Mouse (Mus musculus): ENCODE results near the gene 1700016D06Rik. TPM values are rescaled to one million over a fixed set of nuclear protein-coding genes. Genes with fewer than 3 reads are reported as not detected.
A peak's percentile ranks its signal among the peaks of the same experiment; 100 is the strongest.
"Not testable (repeated sequence)": the region's sequence is repeated elsewhere in the genome, so short reads cannot be mapped to it uniquely, and the experiment has no call there.

Gene 1700016D06Rik
- polyA plus RNA-seq, 1 experiment from 2014 or later = not detected

GRCm38 (mm10) chr8:11666023-11666716, 34.7 kb downstream of the 1700016D06Rik start:
- H3K36me3 ChIP-seq; ATAC-seq (ENCODE audit: low FRiP score, low read depth); H3K27me3 ChIP-seq; H3K4me2 ChIP-seq; H3K9me3 ChIP-seq; H3K9ac ChIP-seq; H3K27ac ChIP-seq (replicated peaks); H3K4me1 ChIP-seq (replicated peaks); H3K4me3 ChIP-seq: not testable (repeated sequence)
- 64% methylated on average over 20 of the region's 20 CpGs for WGBS

GRCm38 (mm10) chr8:11661969-11662368, 38.9 kb downstream of the 1700016D06Rik start:
- no peaks in the 10 kb centered on the region for H3K4me1 ChIP-seq (replicated peaks)
- H3K9ac ChIP-seq = no peak overlapping the region
- no peaks in the 10 kb centered on the region for H3K27me3 ChIP-seq
- H3K27ac ChIP-seq (replicated peaks) = no peak overlapping the region
- no peak overlapping the region for H3K4me2 ChIP-seq
- ATAC-seq (ENCODE audit: low FRiP score, low read depth) = no peak
- H3K4me3 ChIP-seq = no peak overlapping the region
- 73% methylated on average over 3 of the region's 3 CpGs for WGBS
- no peaks in the 10 kb centered on the region for H3K9me3 ChIP-seq
- H3K36me3 ChIP-seq = no peaks in the 10 kb centered on the region

GRCm38 (mm10) chr8:11650021-11650420, 50.8 kb downstream of the 1700016D06Rik start:
- no peak overlapping the region for H3K4me2 ChIP-seq
- no peak for ATAC-seq (ENCODE audit: low FRiP score, low read depth)
- WGBS = 91% methylated on average over 5 of the region's 5 CpGs
- no peak overlapping the region for H3K4me3 ChIP-seq
- H3K36me3 ChIP-seq = no peaks in the 10 kb centered on the region
- no peak overlapping the region for H3K9ac ChIP-seq
- 0 out of 2 replicates have a peak, but pooled peaks cover 4% of the 10 kb centered on the region for H3K4me1 ChIP-seq (replicated peaks)
- no peaks in the 10 kb centered on the region for H3K9me3 ChIP-seq
- H3K27ac ChIP-seq (replicated peaks) = no peak overlapping the region
- H3K27me3 ChIP-seq = no peaks in the 10 kb centered on the region

- H3K9ac ChIP-seq = no peak overlapping the region
- peaks cover 3% of the 10 kb centered on the region; the same call in 1 of the 2 replicates for H3K36me3 ChIP-seq
- H3K4me2 ChIP-seq = no peak overlapping the region
- 0 out of 2 replicates have a peak, but pooled peaks cover 4% of the 10 kb centered on the region for H3K9me3 ChIP-seq
- no peaks in the 10 kb centered on the region for H3K27me3 ChIP-seq
- no peak overlapping the region for H3K4me3 ChIP-seq
- WGBS = 73% methylated on average over 2 of the region's 2 CpGs
- ATAC-seq (ENCODE audit: low FRiP score, low read depth) = no peak
- 0 out of 2 replicates have a peak, but pooled peaks cover 4% of the 10 kb centered on the region for H3K4me1 ChIP-seq (replicated peaks)
- H3K27ac ChIP-seq (replicated peaks) = no peak overlapping the region
These were observed 57.7 kb downstream of the 1700016D06Rik start for GRCm38 (mm10) chr8:11643123-11643522.

- no peak overlapping the region for H3K4me2 ChIP-seq
- H3K9me3 ChIP-seq = 0 out of 2 replicates have a peak, but pooled peaks cover 4% of the 10 kb centered on the region
- H3K4me3 ChIP-seq = no peak overlapping the region
- peaks cover 13% of the 10 kb centered on the region for H3K4me1 ChIP-seq (replicated peaks)
- ATAC-seq (ENCODE audit: low FRiP score, low read depth) = no peak
- H3K9ac ChIP-seq = no peak overlapping the region
- WGBS = 63% methylated on average over 2 of the region's 2 CpGs
- peaks cover 3% of the 10 kb centered on the region; the same call in 1 of the 2 replicates for H3K36me3 ChIP-seq
- no peaks in the 10 kb centered on the region for H3K27me3 ChIP-seq
- H3K27ac ChIP-seq (replicated peaks) = no peak overlapping the region
These were observed 60.3 kb downstream of the 1700016D06Rik start for GRCm38 (mm10) chr8:11640606-11641005.

GRCm38 (mm10) chr8:11637531-11637930, 63.3 kb downstream of the 1700016D06Rik start:
- H3K27ac ChIP-seq (replicated peaks) = no peak overlapping the region
- H3K4me2 ChIP-seq = no peak overlapping the region
- ATAC-seq (ENCODE audit: low FRiP score, low read depth) = no peak
- no peak overlapping the region for H3K4me3 ChIP-seq
- 0 out of 2 replicates have a peak, but pooled peaks cover 4% of the 10 kb centered on the region for H3K9me3 ChIP-seq
- peaks cover 30% of the 10 kb centered on the region for H3K4me1 ChIP-seq (replicated peaks)
- no peak overlapping the region for H3K9ac ChIP-seq
- 94% methylated on average over 7 of the region's 7 CpGs for WGBS
- peaks cover 3% of the 10 kb centered on the region; the same call in 1 of the 2 replicates for H3K36me3 ChIP-seq
- H3K27me3 ChIP-seq = no peaks in the 10 kb centered on the region

GRCm38 (mm10) chr8:11636324-11637057, 64.4 kb downstream of the 1700016D06Rik start:
- Histone ChIP-seq H3K9ac (peak overlapping the region; percentile 96), H3K4me1 (replicated peaks) (peaks cover 33% of the 10 kb centered on the region), H3K9me3 (0 out of 2 replicates have a peak, but pooled peaks cover 4% of the 10 kb centered on the region), H3K27me3 (no peaks in the 10 kb centered on the region), H3K4me2 (peak overlapping the region; percentile 93), H3K36me3 (peaks cover 6% of the 10 kb centered on the region), H3K4me3 (peak overlapping the region; percentile 93), H3K27ac (replicated peaks) (peak overlapping the region; percentile 99)
- WGBS = 3% methylated on average over 30 of the region's 30 CpGs
- peak; percentile 43; the same call in 1 of the 2 replicates for ATAC-seq (ENCODE audit: low FRiP score, low read depth)

- Histone ChIP-seq H3K36me3 (peaks cover 11% of the 10 kb centered on the region), H3K9me3 (no peaks in the 10 kb centered on the region), H3K9ac (peak within 1 kb of the TSS; percentile 96), H3K27ac (replicated peaks) (peak within 1 kb of the TSS; percentile 99), H3K27me3 (no peaks in the 10 kb centered on the region), H3K4me1 (replicated peaks) (peaks cover 33% of the 10 kb centered on the region), H3K4me2 (peak within 1 kb of the TSS; percentile 93), H3K4me3 (peak within 1 kb of the TSS; percentile 93)
- peak; percentile 94 for ATAC-seq (ENCODE audit: low FRiP score, low read depth)
- WGBS = under 1% methylated on average over 40 of the region's 40 CpGs
These were observed 65.2 kb downstream of the 1700016D06Rik start, which contains the start of gene Ankrd10 for GRCm38 (mm10) chr8:11635611-11636081. Gene Ankrd10 (minus strand): TSS chr8:11635757.

- ATAC-seq (ENCODE audit: low FRiP score, low read depth) = peak; percentile 87
- H3K4me3 ChIP-seq = peak overlapping the region; percentile 93
- peak overlapping the region; percentile 99 for H3K27ac ChIP-seq (replicated peaks)
- H3K36me3 ChIP-seq = peaks cover 16% of the 10 kb centered on the region
- WGBS = under 1% methylated on average over 66 of the region's 70 CpGs
- H3K9me3 ChIP-seq = no peaks in the 10 kb centered on the region
- H3K4me2 ChIP-seq = peak overlapping the region; percentile 93
- peak overlapping the region; percentile 96 for H3K9ac ChIP-seq
- peaks cover 33% of the 10 kb centered on the region for H3K4me1 ChIP-seq (replicated peaks)
- H3K27me3 ChIP-seq = no peaks in the 10 kb centered on the region
These were observed 65.8 kb downstream of the 1700016D06Rik start for GRCm38 (mm10) chr8:11635012-11635577.

- peaks cover 33% of the 10 kb centered on the region for H3K4me1 ChIP-seq (replicated peaks)
- peak overlapping the region; percentile 99 for H3K27ac ChIP-seq (replicated peaks)
- peak overlapping the region; percentile 93 for H3K4me2 ChIP-seq
- under 1% methylated on average over 39 of the region's 39 CpGs for WGBS
- H3K9me3 ChIP-seq = no peaks in the 10 kb centered on the region
- peak overlapping the region; percentile 96 for H3K9ac ChIP-seq
- H3K36me3 ChIP-seq = peaks cover 17% of the 10 kb centered on the region
- peak overlapping the region; percentile 93 for H3K4me3 ChIP-seq
- H3K27me3 ChIP-seq = no peaks in the 10 kb centered on the region
- peak; percentile 23 for ATAC-seq (ENCODE audit: low FRiP score, low read depth)
These were observed 66.4 kb downstream of the 1700016D06Rik start for GRCm38 (mm10) chr8:11634331-11635011.

- 62% methylated on average over 7 of the region's 7 CpGs for WGBS
- no peaks in the 10 kb centered on the region for H3K9me3 ChIP-seq
- H3K4me2 ChIP-seq = peak overlapping the region; percentile 93
- H3K9ac ChIP-seq = peak overlapping the region; percentile 96; the same call in 1 of the 2 replicates
- H3K27me3 ChIP-seq = no peaks in the 10 kb centered on the region
- peaks cover 33% of the 10 kb centered on the region for H3K4me1 ChIP-seq (replicated peaks)
- peaks cover 18% of the 10 kb centered on the region for H3K36me3 ChIP-seq
- H3K4me3 ChIP-seq = peak overlapping the region; percentile 93
- ATAC-seq (ENCODE audit: low FRiP score, low read depth) = no peak
- H3K27ac ChIP-seq (replicated peaks) = no peak overlapping the region
These were observed 67.4 kb downstream of the 1700016D06Rik start for GRCm38 (mm10) chr8:11633414-11633813.

Measured in hindbrain, embryonic 15.5 days (tissue).